Mouse (Mus musculus) gastrocnemius, postnatal 10 days (tissue): ENCODE measurements around the gene Zfp423. TPM values are rescaled to one million over a fixed set of nuclear protein-coding genes. Genes with fewer than 3 reads are reported as not detected.
A peak's percentile ranks its signal among the peaks of the same experiment; 100 is the strongest.

Experiments used
- DNase-seq: peaks from one replicate; pipeline ENCODE4 v3.0.0; 2021; ENCODE audit warnings: mixed read lengths
- total RNA-seq, 2 experiments: library from RNA; stranded (reverse); gene quantifications; 2 replicates each; pipeline ENCODE4 v1.2.3; 2021

The Zfp423 gene
- total RNA-seq, 2 experiments from 2014 or later, result 20.7 to 23.5 TPM

GRCm38 (mm10) chr8:87803437-87803836 lies 156.0 kb downstream of the Zfp423 start:
- no peak for DNase-seq

GRCm38 (mm10) chr8:87802571-87802970 lies 156.8 kb downstream of the Zfp423 start:
- no peak for DNase-seq

- no peak for DNase-seq
These were observed 159.3 kb downstream of the Zfp423 start for GRCm38 (mm10) chr8:87800121-87800520.

- DNase-seq, result no peak
These were observed 163.2 kb downstream of the Zfp423 start for GRCm38 (mm10) chr8:87796234-87796633.

- DNase-seq, result no peak
These were observed 164.8 kb downstream of the Zfp423 start for GRCm38 (mm10) chr8:87794639-87795038.

- peak; percentile 18 for DNase-seq
These were observed 168.3 kb downstream of the Zfp423 start for GRCm38 (mm10) chr8:87791103-87791502.

- no peak for DNase-seq
These were observed 174.6 kb downstream of the Zfp423 start for GRCm38 (mm10) chr8:87784641-87785439.

- DNase-seq, result no peak
These were observed 175.2 kb downstream of the Zfp423 start for GRCm38 (mm10) chr8:87784227-87784626.

GRCm38 (mm10) chr8:87783198-87783597 lies 176.2 kb downstream of the Zfp423 start:
- DNase-seq, result peak; percentile 25

GRCm38 (mm10) chr8:87777586-87777985 lies 181.8 kb downstream of the Zfp423 start:
- DNase-seq, result no peak

GRCm38 (mm10) chr8:87775889-87776288 lies 183.5 kb downstream of the Zfp423 start:
- DNase-seq, result no peak

- DNase-seq, result no peak
These were observed 184.4 kb downstream of the Zfp423 start for GRCm38 (mm10) chr8:87774966-87775365.

- DNase-seq, result no peak
These were observed 186.4 kb downstream of the Zfp423 start for GRCm38 (mm10) chr8:87772894-87773502.

- DNase-seq, result no peak
These were observed 191.5 kb downstream of the Zfp423 start for GRCm38 (mm10) chr8:87767882-87768281.

- DNase-seq, result no peak
These were observed 194.1 kb downstream of the Zfp423 start for GRCm38 (mm10) chr8:87765276-87765675.

GRCm38 (mm10) chr8:87758750-87759149 lies 200.6 kb downstream of the Zfp423 start:
- no peak for DNase-seq

- DNase-seq, result no peak
These were observed 204.5 kb downstream of the Zfp423 start for GRCm38 (mm10) chr8:87754853-87755252.

- no peak for DNase-seq
These were observed 205.8 kb downstream of the Zfp423 start for GRCm38 (mm10) chr8:87753636-87754035.

- peak; percentile 17 for DNase-seq
These were observed 206.2 kb downstream of the Zfp423 start for GRCm38 (mm10) chr8:87753148-87753547.

GRCm38 (mm10) chr8:87752710-87753109 lies 206.7 kb downstream of the Zfp423 start:
- peak; percentile 17 for DNase-seq

GRCm38 (mm10) chr8:87747582-87747981 lies 211.8 kb downstream of the Zfp423 start:
- peak; percentile 54 for DNase-seq

GRCm38 (mm10) chr8:87747142-87747541 lies 212.3 kb downstream of the Zfp423 start:
- no peak for DNase-seq

- no peak for DNase-seq
These were observed 213.3 kb downstream of the Zfp423 start for GRCm38 (mm10) chr8:87746072-87746471.
